Mouse (Mus musculus) spleen, adult 2 months (tissue): ENCODE measurements around the gene Kmt2e.

Experiments
- CTCF ChIP-seq: fragments of 200-500 bp; IDR thresholded peaks from 2 replicates; pipeline ENCODE4 v1.5.1; 2011; ENCODE audit warnings: mild to moderate bottlenecking, inconsistent platforms; ENCODE audit not compliant: insufficient read depth, insufficient read length, insufficient replicate concordance; ENCODE audit errors: extremely low read depth
- POLR2A ChIP-seq: fragments of 200-500 bp; IDR thresholded peaks from 2 replicates; pipeline ENCODE4 v1.6.1; 2011; ENCODE audit warnings: low read depth, low read length, inconsistent platforms

- TF ChIP-seq CTCF (no peak), POLR2A (no peak)
Observed at GRCm38 (mm10) chr5:23411640-23412039, 22.6 kb upstream of the Kmt2e start.
